Mouse (Mus musculus) CH12.LX (cell line): ENCODE measurements around the gene Syt6. TPM values are rescaled to one million over a fixed set of nuclear protein-coding genes. Genes with fewer than 3 reads are reported as not detected.

ENCODE experiments used
- DNase-seq: peaks from one replicate; pipeline ENCODE4 v3.0.0-alpha.2; 2013; ENCODE audit errors: extremely low read depth
- H3K27ac ChIP-seq: 2 replicates; pipeline ENCODE4 v1.5.1; 2012; ENCODE audit warnings: low read depth, mild to moderate bottlenecking, control low read depth, moderate library complexity; ENCODE audit not compliant: insufficient read depth
- H3K27me3 ChIP-seq: replicated peaks from 2 replicates; pipeline ENCODE3; 2012; ENCODE audit warnings: inconsistent platforms
- H3K36me3 ChIP-seq, 2 experiments: replicated peaks in 1 of 2; 2 replicates each; pipeline versions ENCODE3 to v1.6.1; 2012; ENCODE audit warnings: inconsistent platforms in 1 of 2, low read length in 1 of 2, mild to moderate bottlenecking in 1 of 2, mixed read lengths in 1 of 2, moderate library complexity in 1 of 2; ENCODE audit not compliant: control insufficient read depth in 1 of 2, insufficient read depth in 1 of 2
- H3K4me1 ChIP-seq, 2 experiments: 2 replicates each; pipeline ENCODE4 v1.6.1; 2012; ENCODE audit warnings: inconsistent platforms in 1 of 2, moderate library complexity in 1 of 2; ENCODE audit not compliant: insufficient read depth in 2 of 2, control insufficient read depth in 1 of 2
- H3K4me2 ChIP-seq: 2 replicates; pipeline ENCODE4 v1.6.1; 2012; ENCODE audit warnings: low read depth, mild to moderate bottlenecking, control low read depth; ENCODE audit not compliant: poor library complexity, insufficient read depth, severe bottlenecking
- H3K4me3 ChIP-seq, 3 experiments: fragments of 150-350 bp in 1 of 3; sonication (generic) in 1 of 3; replicated peaks in 1 of 3; 2 replicates each; pipeline versions ENCODE3 to v1.5.1; 2011 to 2012; ENCODE audit warnings: low read depth in 2 of 3, low read length in 2 of 3, mild to moderate bottlenecking in 2 of 3, moderate library complexity in 2 of 3, control low read depth in 1 of 3, improper control_type of control experiment in 1 of 3, inconsistent platforms in 1 of 3, mixed read lengths in 1 of 3; ENCODE audit not compliant: poor library complexity in 1 of 3
- H3K79me2 ChIP-seq: replicated peaks from 2 replicates; pipeline ENCODE4 v1.6.1; 2012; ENCODE audit warnings: mild to moderate bottlenecking, moderate library complexity; ENCODE audit not compliant: control insufficient read depth, poor library complexity, insufficient read depth, severe bottlenecking; ENCODE audit errors: extremely low read depth
- H3K9ac ChIP-seq: 2 replicates; pipeline ENCODE4 v1.6.1; 2012; ENCODE audit warnings: low read depth, mild to moderate bottlenecking, control low read depth, moderate library complexity; ENCODE audit not compliant: insufficient read depth
- H3K9me3 ChIP-seq: replicated peaks from 2 replicates; pipeline ENCODE3; 2012; ENCODE audit warnings: low read length, inconsistent platforms, mixed read lengths
- E2F4 ChIP-seq: IDR thresholded peaks from 2 replicates; pipeline ENCODE4 v1.6.1; 2011; ENCODE audit warnings: low read depth, low read length, improper control_type of control experiment; ENCODE audit not compliant: insufficient replicate concordance
- ETS1 ChIP-seq: conservative IDR thresholded peaks from 2 replicates; pipeline ENCODE4 v1.6.1; 2012; ENCODE audit warnings: low read depth, mild to moderate bottlenecking, inconsistent platforms, low read length, improper control_type of control experiment, moderate library complexity
- HCFC1 ChIP-seq: IDR thresholded peaks from 2 replicates; pipeline ENCODE4 v1.6.1; 2012; ENCODE audit warnings: low read depth, mild to moderate bottlenecking, inconsistent platforms, low read length, improper control_type of control experiment
- JUN ChIP-seq: IDR thresholded peaks from 2 replicates; pipeline ENCODE4 v1.6.1; 2011; ENCODE audit warnings: low read depth, mild to moderate bottlenecking, low read length, improper control_type of control experiment, moderate library complexity; ENCODE audit not compliant: insufficient read depth
- JUND ChIP-seq: conservative IDR thresholded peaks from 2 replicates; pipeline ENCODE4 v1.6.1; 2011; ENCODE audit warnings: low read depth, low read length, improper control_type of control experiment
- MAX ChIP-seq: IDR thresholded peaks from 2 replicates; pipeline ENCODE4 v1.6.1; 2011; ENCODE audit warnings: low read length, improper control_type of control experiment
- MAZ ChIP-seq: IDR thresholded peaks from 2 replicates; pipeline ENCODE4 v1.6.1; 2012; ENCODE audit warnings: low read depth, mild to moderate bottlenecking, inconsistent platforms, low read length, improper control_type of control experiment, moderate library complexity
- MEF2A ChIP-seq: IDR thresholded peaks from 2 replicates; pipeline ENCODE4 v1.6.1; 2014; ENCODE audit warnings: low read depth, mild to moderate bottlenecking, inconsistent platforms, low read length, improper control_type of control experiment, borderline replicate concordance
- MYC ChIP-seq: IDR thresholded peaks from 2 replicates; pipeline ENCODE4 v1.6.1; 2011; ENCODE audit warnings: low read depth, mild to moderate bottlenecking, improper control_type of control experiment, low read length
- NELFE ChIP-seq: IDR thresholded peaks from 2 replicates; pipeline ENCODE4 v1.6.1; 2011; ENCODE audit warnings: low read depth, low read length, improper control_type of control experiment
- POLR2A ChIP-seq: IDR thresholded peaks from 2 replicates; pipeline ENCODE4 v1.6.1; 2011; ENCODE audit warnings: low read depth, mild to moderate bottlenecking, improper control_type of control experiment, low read length
- POLR2AphosphoS2 ChIP-seq: IDR thresholded peaks from 2 replicates; pipeline ENCODE4 v1.6.1; 2011; ENCODE audit warnings: low read depth, low read length, improper control_type of control experiment
- SIN3A ChIP-seq: IDR thresholded peaks from 2 replicates; pipeline ENCODE4 v1.6.1; 2012; ENCODE audit warnings: low read length, improper control_type of control experiment, inconsistent platforms
- SMC3 ChIP-seq: IDR thresholded peaks from 2 replicates; pipeline ENCODE4 v1.6.1; 2011; ENCODE audit warnings: low read depth, low read length, improper control_type of control experiment
- USF2 ChIP-seq: conservative IDR thresholded peaks from 2 replicates; pipeline ENCODE4 v1.6.1; 2011; ENCODE audit warnings: low read depth, low read length, improper control_type of control experiment
- ZKSCAN1 ChIP-seq: IDR thresholded peaks from 2 replicates; pipeline ENCODE4 v1.6.1; 2012; ENCODE audit warnings: low read depth, inconsistent platforms, low read length, improper control_type of control experiment, borderline replicate concordance
- ZNF384 ChIP-seq: IDR thresholded peaks from 2 replicates; pipeline ENCODE4 v1.6.1; 2012; ENCODE audit warnings: low read depth, low read length, improper control_type of control experiment, inconsistent platforms
- dilution Hi-C: fragments of 300-500 bp; cut with MboI; formaldehyde crosslinking; loops from 2 replicates; pipeline ENCODE4 v1.14.3; 2020; ENCODE audit warnings: low sequenced_read_pairs; ENCODE audit not compliant: extremely low pct_unique_long_range_greater_than_20kb, extremely low pct_ligation_motif_present
- in situ Hi-C: fragments of 300-500 bp; cut with MboI; formaldehyde crosslinking; loops from 3 replicates; pipeline ENCODE4 v1.14.3; 2019; ENCODE audit warnings: low sequenced_read_pairs, low pct_ligation_motif_present, low pct_unique_long_range_greater_than_20kb, mixed read lengths
- polyA plus RNA-seq: library from polyadenylated mRNA; unstranded; fragments of >175 nt; gene quantifications from 2 replicates; pipeline ENCODE4 v1.2.1, GENCODE M21; 2012; ENCODE audit warnings: low read depth; ENCODE audit not compliant: insufficient read length
- total RNA-seq, 2 experiments: library from RNA; depleted of rRNA; stranded (reverse); fragments of 300-350 nt in 1 of 2; fragments of >200 nt in 1 of 2; gene quantifications; 2 replicates each; pipeline ENCODE4 v1.2.3; 2012 to 2014

Gene Syt6
- total and polyA plus RNA-seq, 3 experiments: not detected

DNA sequence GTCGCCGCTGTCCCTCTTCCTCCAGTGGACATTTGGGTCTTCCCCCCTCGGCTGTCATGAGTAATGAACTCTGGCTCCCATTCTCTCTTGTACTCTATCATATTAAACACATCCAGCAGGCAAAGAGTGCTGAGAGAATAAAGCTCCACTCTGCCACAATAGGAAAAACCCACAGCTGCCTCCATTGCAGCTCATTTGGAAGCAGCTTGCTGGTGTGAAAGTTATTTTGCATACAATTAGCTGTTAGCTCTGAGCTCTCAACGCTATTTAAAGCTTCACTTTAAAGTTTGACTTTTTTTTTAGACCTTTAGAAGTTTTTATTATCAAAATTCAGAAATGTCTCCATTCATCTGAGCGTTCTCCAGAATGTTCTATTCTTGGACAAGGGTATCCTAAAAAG lies 39.8 kb upstream of the Syt6 start:
- Histone ChIP-seq H3K27me3 (no peaks in the 10 kb centered on the region), H3K4me3 (no peak overlapping the region), H3K4me2 (peak overlapping the region; percentile 7; the same call in 1 of the 2 replicates), H3K4me1 (peaks cover 0 to 15% of the 10 kb centered on the region in 2 experiments; a peak in 2 of 4 replicates), H3K36me3 (no peaks in the 10 kb centered on the region), H3K27ac (no peak overlapping the region), H3K9ac (no peak overlapping the region), H3K9me3 (no peaks in the 10 kb centered on the region), H3K79me2 (no peaks in the 10 kb centered on the region)
- in situ Hi-C loops: no loop called here
- dilution Hi-C loops: no loop called here
- TF ChIP-seq E2F4: no peak
- TF ChIP-seq SIN3A: no peak
- no peak for TF ChIP-seq JUND
- TF ChIP-seq MYC: no peak
- TF ChIP-seq USF2: no peak
- TF ChIP-seq MEF2A: no peak
- TF ChIP-seq HCFC1: no peak
- no peak for TF ChIP-seq NELFE
- no peak for TF ChIP-seq SMC3
- TF ChIP-seq POLR2AphosphoS2: no peak
- no peak for TF ChIP-seq MAX
- TF ChIP-seq MAZ: no peak
- TF ChIP-seq ZNF384: no peak
- no peak for DNase-seq

DNA sequence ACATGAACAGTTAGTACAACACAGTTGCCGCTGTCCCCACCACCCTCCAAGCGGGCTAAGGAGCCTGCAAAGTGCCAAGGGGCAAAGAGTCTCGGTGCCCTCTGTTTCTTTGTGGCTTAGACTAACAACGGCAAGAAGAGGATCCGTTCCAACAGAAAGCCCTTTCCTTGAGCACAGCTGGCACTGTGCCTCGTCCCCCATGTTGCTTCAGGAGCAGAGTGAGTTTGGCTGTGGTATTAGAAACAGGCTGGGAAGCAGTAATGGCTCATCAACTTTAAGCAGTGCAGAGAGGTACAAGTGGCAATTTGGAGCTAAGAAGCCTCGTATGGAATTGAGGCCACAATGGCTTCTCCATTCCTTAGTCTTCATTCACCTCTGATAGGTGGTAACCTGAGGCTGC lies 35.9 kb upstream of the Syt6 start:
- in situ Hi-C loops (no loop called here), dilution Hi-C loops (no loop called here)
- Histone ChIP-seq H3K27me3 (no peaks in the 10 kb centered on the region), H3K36me3 (no peaks in the 10 kb centered on the region), H3K9ac (no peak overlapping the region), H3K27ac (no peak overlapping the region), H3K79me2 (no peaks in the 10 kb centered on the region), H3K4me1 (peaks cover 0 to 15% of the 10 kb centered on the region in 2 experiments; a peak in 2 of 4 replicates), H3K4me3 (no peak overlapping the region), H3K9me3 (peaks cover 6% of the 10 kb centered on the region), H3K4me2 (no peak overlapping the region)
- no peak for TF ChIP-seq JUN
- no peak for TF ChIP-seq ETS1
- no peak for TF ChIP-seq ZKSCAN1
- no peak for TF ChIP-seq POLR2A
- DNase-seq: no peak
